13 mouse cellular contexts compared by ENCODE assay signal in the genomic region with DNA sequence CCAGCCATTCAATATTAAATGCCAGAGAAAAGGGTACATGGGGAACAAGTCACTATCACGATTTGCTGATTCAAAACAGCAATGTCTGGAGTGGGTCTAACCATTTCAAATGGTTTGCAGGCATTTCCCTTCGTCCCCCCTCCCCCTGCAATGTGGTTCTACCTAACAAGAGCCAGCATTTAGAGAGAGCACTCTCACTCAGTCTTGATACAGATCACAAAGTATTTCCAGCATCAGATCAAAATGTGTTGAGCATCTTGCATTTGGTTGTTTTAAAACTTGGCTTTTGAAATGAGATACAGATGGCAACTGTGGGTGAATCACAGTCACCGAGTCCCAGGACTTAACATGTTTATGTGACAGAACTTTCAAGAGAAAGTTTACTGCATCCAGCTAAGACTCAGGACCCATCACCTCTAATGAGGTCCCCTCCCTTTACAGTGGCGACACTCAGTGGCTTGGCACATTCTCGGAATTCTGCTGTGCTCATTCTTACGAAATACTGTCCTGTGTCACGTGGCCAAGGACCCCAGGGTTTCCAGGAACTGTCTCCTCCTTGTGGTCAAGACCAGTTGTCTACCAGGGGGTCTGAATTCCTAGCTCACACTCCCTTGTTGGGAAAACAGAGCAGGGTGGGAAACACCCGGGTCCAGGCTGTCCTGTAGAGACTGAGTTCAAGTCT.
A peak's percentile ranks its signal among the peaks of the same experiment; 100 is the strongest.
DNase-seq lines count a peak whose midpoint lies in the region; ATAC-seq and TF ChIP-seq lines count a peak whose summit lies in the region.
"Had no signal": no experiment of that assay in that cellular context is flagged by ENCODE, and none has a peak within 500 bp of the region (broad histone marks: within the 10 kb centered on the region; RNA-seq: fewer than 3 reads in every experiment).

No protein-coding gene starts in this region.

- H3K4me2 ChIP-seq in lung, embryonic 14.5 days = no peak overlapping the region
- H3K4me2 ChIP-seq: hindbrain, embryonic 13.5 days; neural tube, embryonic 12.5 days had no signal

- peak overlapping the region; percentile 77 for H3K27ac ChIP-seq in heart, embryonic 10.5 days
- no peak overlapping the region for H3K27ac ChIP-seq in lung, embryonic 14.5 days (ENCODE audit: low read depth)
- H3K27ac ChIP-seq in thymus, adult 2 months (ENCODE audit: control insufficient read depth, insufficient read depth, low read length) = no peak overlapping the region
- H3K27ac ChIP-seq in cerebellum, adult 2 months (ENCODE audit: insufficient read depth, low read length) = no peak overlapping the region
- H3K27ac ChIP-seq: hindbrain, embryonic 13.5 days; macrophage; neural tube, embryonic 12.5 days had no signal

- H3K9me3 ChIP-seq in heart, embryonic 10.5 days = no peaks in the 10 kb centered on the region
- no peaks in the 10 kb centered on the region for H3K9me3 ChIP-seq in lung, embryonic 14.5 days (ENCODE audit: low read depth, low read length)
- H3K9me3 ChIP-seq: hindbrain, embryonic 13.5 days; neural tube, embryonic 12.5 days had no signal

- ATAC-seq in lung, embryonic 14.5 days (ENCODE audit: insufficient read depth) = no peak
- ATAC-seq: CD4-positive, CD25-positive, alpha-beta regulatory T cell, adult 4 months had no signal

- H3K79me3 ChIP-seq in C2C12 (ENCODE audit: low read depth) = no peaks in the 10 kb centered on the region

- H3K79me2 ChIP-seq in C2C12 (ENCODE audit: control insufficient read depth, insufficient read depth) = no peaks in the 10 kb centered on the region

- 43% methylated on average over 8 of the region's 8 CpGs for WGBS in heart, embryonic 10.5 days
- WGBS in lung, embryonic 14.5 days = 44% methylated on average over 8 of the region's 8 CpGs
- 88% methylated on average over 8 of the region's 8 CpGs for WGBS in thymus, adult 2 months
- WGBS in cerebellum, adult 2 months = 69% methylated on average over 8 of the region's 8 CpGs

- H3K9ac ChIP-seq in lung, embryonic 14.5 days = no peak overlapping the region
- H3K9ac ChIP-seq: hindbrain, embryonic 13.5 days; neural tube, embryonic 12.5 days had no signal

- peaks cover 4% of the 10 kb centered on the region; the same call in 1 of the 2 replicates for H3K27me3 ChIP-seq in heart, embryonic 10.5 days (ENCODE audit: insufficient read depth, poor library complexity, severe bottlenecking)
- no peaks in the 10 kb centered on the region for H3K27me3 ChIP-seq in C2C12 (ENCODE audit: control insufficient read depth, insufficient read depth, insufficient read length)
- H3K27me3 ChIP-seq in lung, embryonic 14.5 days (ENCODE audit: insufficient read depth, low read length) = no peaks in the 10 kb centered on the region
- H3K27me3 ChIP-seq in thymus, adult 2 months (ENCODE audit: control insufficient read depth, insufficient read depth, low read length) = no peaks in the 10 kb centered on the region
- H3K27me3 ChIP-seq in cerebellum, adult 2 months (ENCODE audit: control insufficient read depth, insufficient read depth, low read length) = no peaks in the 10 kb centered on the region
- H3K27me3 ChIP-seq: hindbrain, embryonic 13.5 days; neural tube, embryonic 12.5 days had no signal

- H3K36me3 ChIP-seq in heart, embryonic 10.5 days = peaks cover 44% of the 10 kb centered on the region
- H3K36me3 ChIP-seq in C2C12 (ENCODE audit: control insufficient read depth, insufficient read depth) = no peaks in the 10 kb centered on the region
- H3K36me3 ChIP-seq in lung, embryonic 14.5 days (ENCODE audit: insufficient read depth) = peaks cover 35% of the 10 kb centered on the region; the same call in 1 of the 2 replicates
- H3K36me3 ChIP-seq in thymus, adult 2 months (ENCODE audit: control insufficient read depth, insufficient read depth, low read length) = no peaks in the 10 kb centered on the region

- no peak overlapping the region for H3ac ChIP-seq in C2C12 (ENCODE audit: control insufficient read depth, insufficient read length, low read depth)

- DNase-seq in heart, embryonic 10.5 days (ENCODE audit: low spot score) = no peak
- DNase-seq in heart, adult 8-10 months (ENCODE audit: low spot score) = no peak
- DNase-seq in c-Kit-negative CD71-positive TER-119-positive erythroid progenitor cells, embryonic 14.5 days (ENCODE audit: low read depth, low spot score) = peak; percentile 5
- DNase-seq in lung, embryonic 14.5 days = peak; percentile 70
- no peak for DNase-seq in thymus, adult 2 months
- DNase-seq in cerebellum, adult 2 months = no peak
- no peak for DNase-seq in spleen, postnatal 4 days (ENCODE audit: low spot score in 2 of 2)
- DNase-seq: adrenal gland, adult 2 months had no signal

- no peak for TF ChIP-seq CTCF in C2C12 (IDR thresholded peaks at IDR 0.05; ENCODE audit: control insufficient read depth, insufficient read depth, insufficient read length)
- peak; percentile 46 for TF ChIP-seq CTCF in lung, embryonic 14.5 days (IDR thresholded peaks at IDR 0.05; ENCODE audit: low read depth)
- no peak for TF ChIP-seq CTCF in thymus, adult 2 months (IDR thresholded peaks at IDR 0.05; ENCODE audit: borderline replicate concordance, control insufficient read depth, extremely low read depth, insufficient read depth, low read length, poor library complexity)
- TF ChIP-seq CTCF in cerebellum, adult 2 months (IDR thresholded peaks at IDR 0.05; ENCODE audit: borderline replicate concordance, insufficient read depth, low read depth, low read length) = no peak

- TF ChIP-seq POLR2A in thymus, adult 2 months (IDR thresholded peaks at IDR 0.05; ENCODE audit: control insufficient read depth, extremely low read depth, insufficient read depth, low read length, poor library complexity) = no peak
- TF ChIP-seq POLR2A in cerebellum, adult 2 months (IDR thresholded peaks at IDR 0.05; ENCODE audit: borderline replicate concordance, insufficient read depth, low read length) = no peak

- 0 out of 2 replicates have a peak overlapping the region, but pooled peaks have one; percentile 5 for H3K4me3 ChIP-seq in heart, embryonic 10.5 days
- H3K4me3 ChIP-seq in C2C12 (ENCODE audit: insufficient read depth, poor library complexity, severe bottlenecking) = no peak overlapping the region
- no peak overlapping the region for H3K4me3 ChIP-seq in lung, embryonic 14.5 days (ENCODE audit: low read depth, low read length)
- H3K4me3 ChIP-seq in thymus, adult 2 months (ENCODE audit: control insufficient read depth, insufficient read depth, low read length) = no peak overlapping the region
- H3K4me3 ChIP-seq in cerebellum, adult 2 months (replicated peaks; ENCODE audit: insufficient read depth, low read depth, low read length) = no peak overlapping the region
- H3K4me3 ChIP-seq: hindbrain, embryonic 13.5 days; neural tube, embryonic 12.5 days had no signal

- peaks cover 44% of the 10 kb centered on the region for H3K4me1 ChIP-seq in heart, embryonic 10.5 days
- no peaks in the 10 kb centered on the region for H3K4me1 ChIP-seq in lung, embryonic 14.5 days (ENCODE audit: insufficient read depth)
- H3K4me1 ChIP-seq in thymus, adult 2 months (replicated peaks; ENCODE audit: control insufficient read depth, insufficient read depth, low read length) = peaks cover 3% of the 10 kb centered on the region
- H3K4me1 ChIP-seq in cerebellum, adult 2 months (ENCODE audit: control insufficient read depth, insufficient read depth, low read length) = peaks cover 1% of the 10 kb centered on the region

TF ChIP-seq in C2C12, 6 proteins besides CTCF, POLR2A, EP300 and RAD21:
- TF ChIP-seq MYOD1 (IDR thresholded peaks at IDR 0.05; ENCODE audit: control insufficient read depth, insufficient read length, low read depth) (no peak), CEBPB (IDR thresholded peaks at IDR 0.05; ENCODE audit: low read depth) (peak; percentile 84), FOSL1 (IDR thresholded peaks at IDR 0.05; ENCODE audit: insufficient read depth, low read length, poor library complexity, severe bottlenecking) (no peak), USF1 (IDR thresholded peaks at IDR 0.05; ENCODE audit: low read depth) (peak; percentile 93), MAX (IDR thresholded peaks at IDR 0.05) (no peak), MYOG (IDR thresholded peaks at IDR 0.05; ENCODE audit: control insufficient read depth, extremely low read depth, insufficient read length) (no peak)

Comparison
In these comparisons a context has a peak if more than half of its experiments do, and no peak if none do; other contexts are left out.
1. DNase-seq: peak in c-Kit-negative CD71-positive TER-119-positive erythroid progenitor cells, embryonic 14.5 days (single experiment) and lung, embryonic 14.5 days (single experiment); none in heart, embryonic 10.5 days (single experiment), heart, adult 8-10 months (single experiment), thymus, adult 2 months (single experiment), cerebellum, adult 2 months (0 of 2) and spleen, postnatal 4 days (0 of 2).